Mouse (Mus musculus) cerebral cortex, adult 2 months (tissue): ENCODE data around the gene Zdhhc19.

Experiments
- WGBS: fragments of 180-500 bp; shearing (Covaris S2); methylation state at CpG from one replicate; pipeline ENCODE4 v1.1.7; 2018; 5-methylcytosine and 5-hydroxymethylcytosine counted together

Zdhhc19 gene

GRCm38 (mm10) chr16:32550084-32550483, 54.0 kb downstream of the Zdhhc19 start:
- 84% methylated on average over 4 of the region's 4 CpGs for WGBS

GRCm38 (mm10) chr16:32550487-32550886, 54.4 kb downstream of the Zdhhc19 start:
- WGBS: 88% methylated on average over 5 of the region's 5 CpGs

GRCm38 (mm10) chr16:32551346-32551747, 55.3 kb downstream of the Zdhhc19 start:
- WGBS: 81% methylated on average over 2 of the region's 2 CpGs

DNA sequence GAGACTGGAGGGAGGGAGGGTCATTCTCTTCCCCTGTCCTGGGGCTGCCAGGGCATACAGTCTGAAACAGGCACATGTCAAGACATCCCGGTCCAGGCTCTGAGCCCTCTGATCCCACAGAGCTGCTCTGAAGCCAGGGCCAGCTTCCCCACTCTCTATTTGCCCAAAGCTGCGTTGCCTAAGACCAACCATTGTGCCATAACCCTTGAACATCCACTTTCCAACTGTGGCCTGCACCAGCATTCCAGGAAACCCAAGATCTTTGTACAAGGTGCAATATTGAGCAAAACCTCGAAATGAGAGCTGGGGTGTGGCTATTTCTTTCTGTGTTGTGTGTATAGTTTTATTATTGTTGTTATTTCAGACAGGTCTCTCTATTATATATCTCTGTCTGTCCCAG, 59.5 kb downstream of the Zdhhc19 start:
- WGBS: 76% methylated on average over 3 of the region's 3 CpGs

GRCm38 (mm10) chr16:32559493-32559892, 63.4 kb downstream of the Zdhhc19 start:
- WGBS: 73% methylated on average over 4 of the region's 4 CpGs

DNA sequence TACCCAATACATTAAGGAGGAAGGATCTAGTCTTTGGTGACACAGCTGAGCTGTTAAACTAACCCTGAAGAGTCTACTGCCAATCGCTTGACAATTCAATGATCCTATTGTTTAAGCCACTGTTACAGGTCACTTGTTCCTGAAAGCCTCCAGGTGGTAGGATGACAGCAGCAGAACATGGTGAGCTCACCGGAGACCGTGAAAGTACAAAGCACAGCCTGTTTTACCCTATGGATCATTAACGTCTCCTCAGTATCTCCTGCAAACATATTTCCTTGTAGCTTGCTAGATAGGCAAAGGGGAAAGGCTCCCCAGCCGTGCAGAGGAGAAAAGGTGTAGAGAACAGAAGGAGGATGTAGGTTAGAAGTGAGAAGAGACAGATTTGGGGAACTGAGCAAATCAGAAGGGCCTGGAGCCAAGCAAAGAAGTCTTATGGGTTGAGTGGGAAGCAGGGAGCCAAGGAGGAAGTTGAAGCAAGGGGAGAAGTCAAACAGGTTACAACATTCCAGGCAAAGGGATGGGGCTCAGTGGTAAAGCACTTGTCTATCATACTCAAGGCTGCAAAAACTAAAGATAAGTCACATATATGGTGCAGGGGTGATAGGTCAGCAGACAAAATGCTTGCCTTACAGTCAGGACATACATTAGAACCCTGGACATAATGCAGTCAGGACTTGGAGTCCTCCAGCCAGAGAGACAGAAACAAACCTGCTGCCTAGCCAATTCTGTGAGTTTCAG, 67.2 kb downstream of the Zdhhc19 start:
- WGBS: 80% methylated on average over 5 of the region's 5 CpGs

- WGBS: 78% methylated on average over 4 of the region's 4 CpGs
These were observed 71.2 kb downstream of the Zdhhc19 start for GRCm38 (mm10) chr16:32567282-32567681.

GRCm38 (mm10) chr16:32568401-32568800, 72.3 kb downstream of the Zdhhc19 start:
- 71% methylated on average over 6 of the region's 6 CpGs for WGBS

DNA sequence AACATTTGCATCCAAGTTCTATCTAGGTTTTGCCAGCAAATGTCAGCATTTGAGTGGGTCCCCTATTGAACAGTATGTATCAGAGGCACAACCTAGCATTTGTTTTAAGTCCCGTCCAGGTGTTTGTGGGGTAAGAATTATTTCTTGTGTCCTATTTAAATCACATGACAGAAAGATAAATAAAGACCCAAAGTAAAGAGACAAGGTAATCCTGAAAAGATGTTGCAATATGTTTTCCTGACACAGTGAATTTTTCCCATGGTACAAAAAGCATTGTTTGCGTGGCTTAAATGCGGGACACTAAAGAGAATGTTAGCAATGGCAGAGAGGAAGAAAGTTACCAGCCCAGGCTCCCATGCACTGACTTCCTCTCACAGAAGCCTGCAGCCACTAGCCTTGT, 74.0 kb downstream of the Zdhhc19 start:
- WGBS: 92% methylated on average over 3 of the region's 3 CpGs

DNA sequence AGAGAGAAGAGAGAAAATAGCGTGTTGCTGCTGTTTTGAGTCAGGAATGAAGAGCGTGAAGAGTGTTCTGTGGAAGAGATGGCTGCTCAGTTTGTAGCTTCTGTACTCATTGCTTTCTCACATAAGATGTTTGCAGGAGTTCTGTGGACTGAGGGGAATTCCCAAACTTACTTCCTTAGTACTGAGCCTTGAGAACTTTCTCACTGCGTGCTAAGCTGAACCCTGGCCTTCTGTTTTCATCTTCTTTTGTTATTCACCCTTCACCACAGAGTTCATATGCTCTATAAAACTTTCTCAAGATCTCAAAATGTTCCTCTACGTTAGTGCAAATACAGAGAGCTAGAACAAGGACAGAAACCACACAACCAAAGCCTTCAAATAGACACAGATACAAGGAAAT, 76.5 kb downstream of the Zdhhc19 start:
- WGBS: 85% methylated on average over 4 of the region's 4 CpGs

GRCm38 (mm10) chr16:32586482-32586881, 90.4 kb downstream of the Zdhhc19 start:
- WGBS: 89% methylated on average over 4 of the region's 4 CpGs

- WGBS: 91% methylated on average over 3 of the region's 3 CpGs
These were observed 92.5 kb downstream of the Zdhhc19 start for GRCm38 (mm10) chr16:32588568-32588967.

DNA sequence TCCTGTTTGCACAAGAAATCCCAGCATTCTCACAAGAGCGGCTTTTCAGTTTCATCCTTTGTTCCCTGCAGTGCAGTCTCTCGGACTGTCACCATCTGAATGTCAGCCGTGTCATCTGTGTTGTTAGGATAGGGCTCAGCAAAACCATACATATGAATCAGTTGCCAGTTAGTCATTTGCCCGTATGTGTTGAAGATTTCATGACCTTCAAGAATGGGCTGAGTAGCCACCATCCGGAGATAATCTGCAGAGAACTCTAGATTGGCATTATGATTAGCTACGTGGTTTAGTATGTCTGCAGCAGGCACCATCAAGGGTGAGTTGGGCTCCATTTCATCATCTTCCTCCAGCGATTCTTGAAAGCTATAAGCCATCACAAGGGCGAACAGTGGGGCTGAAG, 95.5 kb downstream of the Zdhhc19 start:
- 93% methylated on average over 8 of the region's 8 CpGs for WGBS

- WGBS: 83% methylated on average over 5 of the region's 5 CpGs
These were observed 97.3 kb downstream of the Zdhhc19 start for GRCm38 (mm10) chr16:32593283-32593805.

DNA sequence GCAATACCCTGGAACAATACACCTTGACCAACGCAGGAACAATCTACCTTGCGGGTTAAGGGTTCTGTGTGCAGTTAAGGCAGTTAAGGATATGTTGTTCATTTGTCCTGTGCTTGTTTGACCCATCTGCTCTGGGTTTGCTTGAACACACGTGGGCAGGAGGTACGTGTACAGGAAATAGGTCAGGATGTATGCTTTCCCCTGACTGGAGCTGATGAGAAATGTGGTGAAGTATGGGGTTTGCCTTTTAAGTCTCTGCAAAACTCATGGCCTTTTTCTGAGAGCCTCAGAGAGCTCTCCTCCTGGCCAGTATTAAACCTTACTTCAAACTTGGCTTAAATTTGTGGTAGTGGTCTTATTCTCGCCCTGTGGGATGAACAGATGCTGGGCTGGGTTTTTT, 97.9 kb downstream of the Zdhhc19 start:
- WGBS: 83% methylated on average over 5 of the region's 5 CpGs

DNA sequence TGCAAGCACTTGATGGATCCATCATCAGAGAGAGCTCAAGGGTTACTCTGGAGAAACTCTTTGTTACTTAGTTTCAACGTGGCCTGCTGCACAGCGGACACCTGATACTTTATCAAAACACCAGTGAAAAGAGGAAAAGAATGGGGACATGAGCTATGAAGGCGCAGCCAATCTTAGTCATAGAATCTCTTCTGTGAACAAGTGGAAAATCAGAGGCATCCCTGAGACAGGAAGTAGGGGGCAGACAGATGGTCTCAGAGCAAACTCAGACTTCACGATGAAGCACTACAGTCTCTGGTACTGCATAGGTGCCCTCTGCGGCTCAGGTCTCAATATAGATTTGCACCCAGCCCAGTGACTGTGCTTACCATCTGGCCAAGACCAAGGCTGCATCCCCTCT, 98.6 kb downstream of the Zdhhc19 start:
- 82% methylated on average over 5 of the region's 5 CpGs for WGBS

DNA sequence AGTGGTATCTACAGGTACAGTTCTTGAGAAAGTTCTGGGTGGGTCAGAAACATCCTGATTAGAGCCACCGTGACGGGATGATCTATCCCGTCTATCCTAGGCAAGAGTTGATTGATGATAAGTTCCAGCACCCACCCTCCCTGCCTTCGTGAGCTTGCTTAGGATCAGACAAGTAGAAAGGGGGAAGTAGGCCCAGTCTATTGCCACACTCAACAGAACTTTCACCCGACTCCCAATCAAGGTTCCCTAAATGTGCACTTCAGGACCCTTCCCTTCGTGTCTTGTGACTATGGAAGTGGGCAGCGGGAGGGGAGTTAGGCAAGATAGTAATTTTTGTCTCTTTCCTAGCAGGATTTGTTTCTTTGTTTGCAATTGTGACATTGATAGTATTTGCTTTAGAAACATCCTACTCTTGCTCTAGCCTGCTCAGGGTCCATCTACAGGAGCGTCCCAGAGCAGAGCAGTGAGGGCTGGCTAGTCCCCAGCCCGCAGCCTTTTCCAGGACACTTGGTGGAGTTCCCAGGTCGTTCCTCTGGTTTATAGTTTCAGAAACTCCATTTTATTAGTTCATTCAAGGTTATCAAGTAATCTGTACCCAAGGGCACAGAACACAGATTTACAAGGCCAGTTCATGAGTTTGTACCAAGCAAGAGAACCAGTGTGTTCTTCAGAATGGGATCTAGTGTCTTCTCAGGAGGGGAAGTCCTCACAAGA, 99.2 kb downstream of the Zdhhc19 start:
- 92% methylated on average over 10 of the region's 10 CpGs for WGBS

- 34% methylated on average over 4 of the region's 4 CpGs for WGBS
These were observed 101.9 kb downstream of the Zdhhc19 start for GRCm38 (mm10) chr16:32597909-32598381.

- whole genome bisulfite sequencing: 89% methylated on average over 1 of the region's 1 CpGs
These were observed 103.1 kb downstream of the Zdhhc19 start for GRCm38 (mm10) chr16:32599151-32599550.

GRCm38 (mm10) chr16:32602193-32602685, 106.2 kb downstream of the Zdhhc19 start:
- WGBS: 90% methylated on average over 3 of the region's 3 CpGs

DNA sequence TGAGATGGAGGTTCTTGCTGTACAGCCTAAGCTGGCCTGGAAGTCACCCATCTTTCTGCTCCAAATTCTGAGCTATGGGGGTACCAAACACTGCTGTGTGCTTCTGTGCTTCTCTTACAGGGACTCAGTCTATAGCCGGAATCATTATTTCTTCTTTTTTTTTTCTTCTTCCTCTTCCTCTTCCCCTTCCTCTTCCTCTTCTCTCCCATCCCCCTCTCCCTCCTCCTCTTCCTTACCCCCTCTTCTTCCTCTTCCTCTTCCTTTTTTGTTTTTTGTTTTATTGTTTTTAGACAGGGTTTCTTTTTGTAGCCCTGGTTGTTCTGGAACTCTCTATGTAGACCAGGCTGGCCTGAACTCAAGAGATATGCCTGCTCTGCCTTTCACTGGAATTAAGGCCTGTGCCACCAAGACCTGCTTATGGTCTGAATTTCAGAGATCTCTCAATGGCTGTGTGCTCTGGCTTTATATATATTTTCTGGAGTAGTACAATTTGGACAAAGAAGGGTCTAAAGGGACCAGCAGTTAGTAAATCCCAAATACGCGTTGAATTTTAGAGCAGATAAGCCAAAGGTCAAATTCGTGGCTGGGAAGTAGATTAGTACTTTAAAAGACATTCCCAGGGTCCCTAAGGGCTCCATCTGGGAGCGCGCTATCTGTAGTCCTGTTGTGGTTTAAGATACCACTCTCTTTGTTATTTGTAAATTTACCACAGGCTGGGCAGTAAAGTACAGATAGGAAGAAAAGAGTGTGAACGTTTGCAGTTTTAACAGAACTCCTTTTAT, 111.7 kb downstream of the Zdhhc19 start:
- 68% methylated on average over 7 of the region's 7 CpGs for WGBS

DNA sequence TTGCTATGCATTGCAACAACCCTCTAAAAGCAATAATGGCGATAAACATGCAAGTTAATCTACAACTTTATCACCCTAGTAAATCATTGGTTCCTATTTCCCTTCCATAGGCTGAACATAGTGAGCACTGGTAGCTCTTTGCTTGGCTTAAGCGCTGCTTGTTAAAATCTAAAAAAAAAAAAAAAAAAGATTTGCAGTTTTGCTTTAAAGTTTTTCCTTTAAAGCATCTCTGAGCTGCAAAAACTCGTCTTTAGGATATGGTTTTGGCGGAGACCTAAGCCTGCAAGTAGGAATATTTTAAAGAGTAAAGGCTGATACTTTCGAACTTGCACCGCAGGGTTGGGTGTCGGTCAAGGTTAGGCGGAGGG, 112.3 kb downstream of the Zdhhc19 start:
- 10% methylated on average over 8 of the region's 8 CpGs for whole genome bisulfite sequencing
